Mouse (Mus musculus) frontal cortex, postnatal 36 days (tissue): ENCODE data around the gene Serpinb6a.
"Not testable (repeated sequence)": the region's sequence is repeated elsewhere in the genome, so short reads cannot be mapped to it uniquely, and the experiment has no call there.

Source experiments
- DNase-seq, 2 experiments: peaks; one replicate each; pipeline ENCODE4 v3.0.0; 2022; ENCODE audit warnings: low spot score in 2 of 2

Serpinb6a gene

DNA sequence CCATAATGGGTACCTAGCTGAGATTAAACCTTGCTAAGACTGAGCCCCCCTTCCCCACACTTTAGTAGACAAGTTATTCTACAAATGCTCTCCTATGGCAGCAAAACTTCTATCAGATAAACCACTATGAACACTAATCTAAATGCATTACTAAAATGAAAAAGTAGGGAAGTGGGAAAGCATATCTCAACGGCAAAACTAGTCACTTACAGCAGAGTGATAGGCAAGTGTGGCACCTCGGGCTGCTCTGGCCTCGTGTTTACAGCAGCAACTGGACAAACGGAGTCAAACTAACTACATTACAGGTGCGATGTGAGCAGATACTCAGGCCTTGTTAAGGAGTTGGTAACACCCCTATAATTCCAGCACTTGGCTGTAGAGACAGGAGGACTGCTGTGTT, 13.0 kb downstream of the Serpinb6a start:
- DNase-seq, result no peak

DNA sequence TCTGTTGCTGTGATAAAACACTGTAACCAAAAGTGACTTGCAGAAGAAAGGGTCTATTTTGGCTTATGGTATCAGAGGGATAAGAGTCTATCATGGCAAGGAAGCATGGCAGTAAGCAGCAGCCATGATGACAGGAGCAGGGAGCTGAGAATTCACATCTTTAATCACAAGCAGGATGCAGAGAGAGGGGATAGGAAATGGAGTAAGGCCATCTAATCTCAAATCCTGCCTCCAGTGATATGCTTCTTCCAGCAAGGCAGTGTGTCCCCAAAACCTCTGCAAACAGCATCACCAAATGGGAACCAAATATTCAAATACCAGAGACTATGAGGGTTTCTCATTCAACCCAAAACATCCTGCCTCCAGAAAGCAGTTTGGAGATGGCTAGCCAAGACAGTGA, 36.0 kb downstream of the Serpinb6a start:
- DNase-seq, result no peak

DNA sequence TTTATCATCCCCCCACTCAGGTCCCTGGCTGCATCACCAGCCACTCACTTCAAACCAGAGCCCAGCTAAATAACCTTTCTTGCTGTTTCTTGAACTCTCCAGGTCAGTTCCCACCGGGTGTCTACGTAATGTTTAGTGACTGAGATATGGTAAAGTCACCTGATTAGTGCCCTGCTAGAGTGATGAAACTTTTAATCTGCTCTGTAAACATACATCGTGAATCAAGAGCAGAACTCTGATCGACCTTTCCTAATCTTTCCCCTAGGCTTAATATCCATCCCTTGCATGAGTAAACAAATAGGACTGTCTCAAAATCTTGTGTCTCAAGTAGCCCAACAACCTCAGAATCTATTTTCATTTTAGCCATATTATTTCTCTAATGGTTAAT, 36.6 kb downstream of the Serpinb6a start:
- no peak for DNase-seq

DNA sequence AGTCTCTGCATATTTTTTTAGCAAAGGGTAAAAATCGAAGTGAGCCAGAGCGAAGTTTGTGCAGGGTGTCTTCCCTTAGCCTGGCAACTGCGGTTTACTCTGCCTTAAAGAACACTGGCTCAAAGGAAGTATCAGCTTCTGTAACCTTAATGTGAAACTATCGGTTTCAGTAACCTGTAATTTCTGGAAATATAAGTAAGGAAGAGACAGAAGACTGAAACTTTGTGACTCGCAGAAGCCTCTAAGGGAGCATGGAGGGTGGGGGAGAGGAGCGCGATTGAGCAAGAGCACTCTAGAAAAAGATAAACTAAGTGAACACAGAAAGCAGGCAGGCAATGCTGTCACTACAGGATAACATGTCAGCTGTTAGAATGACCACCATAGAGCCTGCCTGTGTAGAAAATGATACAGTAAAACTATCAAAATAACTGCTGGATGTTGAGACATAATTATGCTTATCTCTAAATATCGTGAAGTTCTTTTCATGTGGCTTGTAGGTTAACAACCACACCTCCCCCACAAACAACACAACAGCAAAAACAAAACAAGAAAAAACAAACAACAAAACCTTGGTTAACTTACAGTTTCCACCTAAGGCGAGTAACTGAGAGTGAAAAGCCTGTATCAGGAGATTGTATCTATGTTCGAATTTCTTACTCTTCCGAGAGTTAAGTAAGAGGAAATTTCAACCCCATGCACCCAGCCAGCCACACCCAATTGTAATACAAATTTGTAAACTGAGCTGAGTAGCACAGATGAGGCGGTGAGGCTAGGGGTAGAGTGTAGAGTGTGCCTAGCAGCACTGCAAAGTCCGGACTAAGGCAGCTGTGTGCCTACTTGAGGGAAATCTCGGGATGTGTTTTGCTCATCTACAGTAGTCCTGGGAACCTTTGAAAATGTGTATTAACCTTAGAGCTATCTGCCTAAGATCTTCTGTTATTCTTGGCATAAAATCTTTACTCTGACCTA, 37.3 kb downstream of the Serpinb6a start:
- no peak for DNase-seq

DNA sequence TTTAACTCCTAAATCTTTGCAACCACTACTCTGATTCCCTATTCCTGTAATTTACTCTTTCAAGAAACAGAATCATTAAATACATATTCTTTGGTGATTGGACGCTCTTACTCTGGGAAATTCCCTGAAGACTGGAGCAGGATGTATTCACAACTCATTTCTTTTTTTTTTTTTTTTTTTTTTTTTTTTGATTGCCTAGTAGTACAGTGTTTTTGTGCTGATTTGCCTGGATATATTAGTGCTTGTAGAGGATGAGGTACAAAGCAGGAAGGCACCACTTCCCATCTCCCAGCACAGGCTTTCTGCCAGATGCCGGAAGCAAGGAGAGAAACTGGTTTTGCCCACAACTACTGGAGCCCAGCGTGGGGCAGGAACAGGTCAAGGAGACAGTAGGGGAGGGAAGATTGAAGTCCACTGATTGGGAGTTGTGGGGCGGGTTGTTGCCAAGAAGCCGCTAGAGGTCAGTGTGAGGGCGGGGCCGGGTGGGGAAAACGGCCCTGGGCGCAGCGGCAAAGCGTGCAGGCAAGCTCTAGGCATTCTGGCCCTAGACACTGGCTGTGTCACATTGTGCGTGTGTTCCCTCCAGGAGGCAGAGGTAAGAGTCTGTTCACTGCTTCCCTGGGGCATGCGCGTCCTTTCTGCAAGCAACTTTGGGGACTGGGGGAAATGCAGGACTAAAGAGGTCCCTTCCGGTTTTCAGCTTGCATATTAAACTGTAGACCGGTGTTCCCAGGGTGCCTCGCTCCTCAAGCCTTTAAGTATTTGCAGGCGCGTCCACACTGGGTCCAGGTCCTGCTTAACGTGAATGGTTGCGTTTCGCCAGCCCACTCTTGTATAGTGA, 38.2 kb downstream of the Serpinb6a start, which contains the start of gene Nqo2:
Gene Nqo2 (plus strand): TSS at position 482 of the 841 bp plus-strand sequence.
- DNase-seq, result peak; percentile 60

DNA sequence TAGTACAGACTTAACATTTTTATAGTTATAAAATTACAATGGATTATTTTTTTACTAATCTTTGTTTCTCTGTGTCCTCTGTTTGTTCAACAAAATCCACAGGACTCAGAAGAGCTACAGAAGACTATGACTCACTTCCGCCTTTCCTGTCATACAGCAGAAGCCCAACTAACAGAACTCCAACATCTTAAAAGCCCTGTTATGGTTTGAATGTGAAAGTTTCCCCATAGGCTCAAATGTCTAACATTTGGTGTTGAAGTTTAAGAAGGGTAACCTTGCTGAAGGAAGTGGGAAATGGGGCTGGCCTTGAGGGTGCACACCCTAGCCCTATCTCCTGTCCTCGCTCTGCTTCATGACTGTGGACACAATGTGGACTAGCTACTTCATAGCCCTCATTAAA, 42.8 kb downstream of the Serpinb6a start:
- DNase-seq, result no peak

DNA sequence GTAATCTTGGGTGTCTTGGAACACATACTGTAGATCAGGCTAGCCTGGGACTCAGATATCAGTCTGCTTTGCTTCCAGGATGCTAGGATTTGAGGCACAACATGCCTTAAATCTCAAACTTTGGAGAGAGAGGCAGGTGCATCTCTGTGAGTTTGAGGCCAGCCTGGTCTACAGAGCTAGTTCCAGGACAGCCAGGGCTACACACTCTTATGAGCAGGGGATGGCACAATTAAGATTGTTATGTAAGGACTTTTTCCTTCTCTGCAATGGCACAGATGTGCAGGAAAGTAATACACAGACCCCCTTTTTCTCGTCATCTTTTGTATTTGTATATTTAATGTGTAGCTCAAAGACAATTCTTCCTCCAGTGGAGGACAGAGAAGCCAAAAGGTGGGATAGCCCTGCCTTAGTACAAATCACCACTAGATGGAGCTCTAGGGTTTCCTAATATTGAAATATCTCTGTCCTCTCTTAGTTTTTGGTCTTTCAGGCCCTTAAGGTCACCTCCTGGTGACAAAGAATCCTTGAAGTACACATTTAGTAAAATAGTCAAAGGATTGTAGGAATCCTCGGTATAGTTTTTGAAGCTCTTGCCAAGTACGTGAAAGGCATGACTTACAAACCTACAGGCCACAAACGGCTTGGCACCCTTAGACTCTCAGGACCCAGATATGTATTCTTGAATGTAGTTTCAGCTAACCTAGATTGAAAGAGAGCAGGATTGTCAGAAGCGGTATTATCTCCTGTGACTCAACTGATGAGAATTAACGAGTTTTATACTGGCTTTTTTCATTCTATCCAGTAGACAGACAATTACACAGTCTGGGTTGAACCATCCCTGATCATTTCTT, 45.8 kb downstream of the Serpinb6a start:
- DNase-seq, result peak in 1 of 2 experiments; percentile 39

DNA sequence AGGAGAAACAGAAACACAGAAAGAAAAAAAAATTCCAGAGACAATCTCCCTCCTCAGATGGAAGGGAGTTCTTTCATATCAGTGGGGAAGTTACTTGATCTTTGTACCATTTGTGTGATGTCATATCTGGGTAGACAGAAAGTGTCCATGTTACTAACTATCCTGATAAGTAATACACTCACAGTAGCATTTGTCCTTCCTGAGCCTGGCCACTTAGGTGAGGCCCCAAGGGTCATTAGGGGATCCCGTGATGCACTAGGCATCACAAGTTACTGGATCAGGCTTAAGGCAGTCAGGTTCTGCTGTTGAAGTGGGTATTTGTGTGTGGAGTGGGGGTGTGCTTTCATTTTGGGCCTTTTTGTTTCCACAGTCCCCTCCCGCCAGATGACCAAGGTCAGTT, 49.6 kb downstream of the Serpinb6a start:
- no peak for DNase-seq

DNA sequence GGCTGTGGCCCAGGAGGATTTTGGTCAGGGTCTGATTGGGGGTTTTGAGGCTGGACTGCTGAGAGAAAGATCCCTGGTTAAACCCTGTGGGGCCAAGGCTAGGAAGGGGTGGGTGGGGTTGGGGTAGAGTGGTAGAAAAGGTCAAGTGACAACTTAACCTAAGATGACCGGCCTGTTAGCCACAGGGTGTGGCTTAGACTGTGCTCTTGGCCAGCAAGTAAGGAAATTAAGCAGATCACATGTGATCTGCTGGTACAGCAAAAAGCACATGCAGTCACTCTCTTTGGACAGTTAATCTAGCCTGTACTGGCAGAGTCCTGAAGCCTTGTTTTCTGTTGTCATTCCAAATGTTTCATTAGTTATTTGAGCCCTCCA, 50.5 kb downstream of the Serpinb6a start:
- no peak for DNase-seq

DNA sequence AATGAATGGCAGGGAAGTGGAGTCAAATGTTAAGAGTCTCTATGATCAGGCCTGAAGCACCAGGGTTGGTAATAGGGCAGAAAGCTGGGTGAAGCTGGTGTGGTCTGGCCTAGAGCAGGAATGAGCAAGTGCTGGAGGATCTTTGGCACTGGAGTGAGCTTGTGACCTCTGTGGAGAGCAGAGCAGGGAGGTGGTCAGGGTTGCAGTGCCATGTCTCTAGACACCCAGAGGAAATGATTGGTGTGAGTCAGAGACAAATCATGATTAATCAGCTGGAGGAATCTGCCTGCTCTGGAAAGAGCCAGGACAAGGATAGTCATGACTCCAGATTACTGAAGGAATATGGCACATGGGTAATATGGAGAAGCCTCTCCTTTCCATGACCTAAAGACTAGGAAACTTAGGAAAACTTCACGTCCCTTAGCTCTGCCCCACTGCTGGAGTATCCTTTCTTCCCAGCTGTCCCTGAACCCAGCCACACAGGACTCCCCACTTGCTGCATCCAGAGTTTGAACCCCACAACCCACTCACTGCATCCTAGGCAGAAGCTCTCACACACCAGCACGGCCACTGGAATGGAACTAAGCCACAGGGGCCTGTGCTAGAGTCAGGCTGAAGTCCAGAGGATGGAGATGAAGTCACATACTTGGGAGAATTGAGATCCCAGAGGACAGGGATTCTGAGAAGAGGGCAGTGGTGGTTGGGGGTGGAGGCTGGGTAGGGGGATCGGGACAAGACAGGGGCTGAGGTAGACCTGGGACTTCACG, 51.1 kb downstream of the Serpinb6a start:
- DNase-seq, result no peak

DNA sequence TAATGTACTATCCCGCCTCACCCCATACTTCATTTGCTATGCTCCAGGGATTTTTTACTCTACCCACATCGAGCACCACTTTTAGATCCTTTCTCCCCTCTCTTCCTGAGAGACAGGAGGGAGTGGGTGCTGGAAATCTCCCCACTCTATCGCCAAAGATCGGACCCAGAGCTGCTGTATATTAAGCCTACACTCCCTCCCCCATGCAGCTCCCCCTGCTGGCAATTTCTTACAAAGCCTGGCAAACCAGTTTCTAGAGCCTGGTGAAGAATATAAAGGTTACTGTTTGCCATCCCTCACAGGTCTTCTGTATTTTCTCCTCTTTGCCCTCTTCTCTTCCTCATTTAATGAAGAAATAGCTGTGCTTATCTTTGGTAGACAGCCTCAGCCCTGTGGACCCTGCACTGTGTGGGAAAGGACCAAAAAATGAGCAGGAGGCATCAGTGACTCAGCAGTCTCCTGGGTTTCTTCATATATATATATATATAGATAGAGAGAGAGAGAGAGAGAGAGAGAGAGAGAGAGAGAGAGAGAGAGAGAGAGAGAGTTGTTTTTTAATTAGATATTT, 60.3 kb downstream of the Serpinb6a start:
- DNase-seq, result peak; percentile 34 to 35

DNA sequence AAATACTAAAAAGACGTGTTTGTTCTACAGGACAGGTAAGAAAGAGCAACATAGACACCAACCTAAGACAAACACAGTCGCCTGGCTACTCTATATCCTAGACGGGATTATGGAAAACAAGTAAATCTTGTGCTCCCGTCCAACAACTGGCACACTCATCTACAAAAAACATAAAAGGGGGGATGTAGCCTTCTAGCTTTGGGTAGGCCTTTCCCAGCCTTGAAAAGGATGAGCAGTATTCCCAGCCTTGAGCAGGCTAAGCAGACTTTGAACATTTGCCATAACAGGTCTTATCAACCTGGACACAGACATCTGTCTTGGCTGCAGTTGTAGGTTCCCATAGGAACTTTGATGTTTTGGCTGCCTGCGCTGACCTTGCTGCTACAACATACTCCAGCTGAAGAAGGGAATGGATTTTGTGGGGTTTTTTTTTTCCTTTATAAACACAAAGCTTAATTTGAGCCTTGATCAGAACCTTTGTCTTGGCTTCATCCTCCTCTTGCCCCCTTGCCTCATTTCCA, 61.2 kb downstream of the Serpinb6a start:
- no peak for DNase-seq

DNA sequence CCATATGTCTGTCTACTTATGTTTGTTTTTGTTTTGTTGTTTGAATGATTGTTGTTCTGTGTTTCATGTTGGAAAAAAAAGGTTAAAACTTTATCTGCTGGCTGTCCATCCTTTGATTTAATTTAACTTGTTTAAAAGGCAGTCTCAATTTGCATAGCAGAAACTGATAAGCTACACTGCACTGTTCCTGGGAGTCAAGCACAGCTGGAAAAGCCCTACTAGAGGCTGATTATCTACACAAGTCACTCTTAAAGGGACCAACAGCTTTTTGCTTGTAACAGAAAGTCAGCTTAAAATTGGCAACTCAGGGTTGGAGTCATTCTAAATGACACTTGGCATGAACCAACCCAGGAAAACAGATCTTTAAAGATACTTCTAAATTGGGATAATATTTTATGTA, 65.0 kb downstream of the Serpinb6a start:
- DNase-seq, result not testable (repeated sequence)

DNA sequence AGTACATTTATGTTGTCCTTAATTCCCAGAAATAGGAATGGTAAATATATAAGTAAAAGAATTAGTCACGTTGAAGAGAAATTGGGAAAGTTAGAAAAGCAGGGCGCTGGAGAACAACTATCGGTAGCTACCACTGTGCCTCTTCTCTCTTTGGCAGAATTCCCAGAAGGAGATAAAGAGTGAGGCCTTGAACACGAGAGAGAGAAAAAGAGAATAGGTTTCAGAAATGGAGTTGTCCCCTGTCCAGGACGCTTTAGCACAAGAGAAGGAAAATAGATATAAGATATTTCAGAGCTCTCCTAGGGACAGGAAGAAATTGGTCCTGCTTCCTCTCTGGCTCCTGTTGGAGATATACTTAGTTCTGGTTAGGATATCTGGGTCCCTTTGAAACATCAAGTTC, 65.4 kb downstream of the Serpinb6a start:
- DNase-seq, result no peak

DNA sequence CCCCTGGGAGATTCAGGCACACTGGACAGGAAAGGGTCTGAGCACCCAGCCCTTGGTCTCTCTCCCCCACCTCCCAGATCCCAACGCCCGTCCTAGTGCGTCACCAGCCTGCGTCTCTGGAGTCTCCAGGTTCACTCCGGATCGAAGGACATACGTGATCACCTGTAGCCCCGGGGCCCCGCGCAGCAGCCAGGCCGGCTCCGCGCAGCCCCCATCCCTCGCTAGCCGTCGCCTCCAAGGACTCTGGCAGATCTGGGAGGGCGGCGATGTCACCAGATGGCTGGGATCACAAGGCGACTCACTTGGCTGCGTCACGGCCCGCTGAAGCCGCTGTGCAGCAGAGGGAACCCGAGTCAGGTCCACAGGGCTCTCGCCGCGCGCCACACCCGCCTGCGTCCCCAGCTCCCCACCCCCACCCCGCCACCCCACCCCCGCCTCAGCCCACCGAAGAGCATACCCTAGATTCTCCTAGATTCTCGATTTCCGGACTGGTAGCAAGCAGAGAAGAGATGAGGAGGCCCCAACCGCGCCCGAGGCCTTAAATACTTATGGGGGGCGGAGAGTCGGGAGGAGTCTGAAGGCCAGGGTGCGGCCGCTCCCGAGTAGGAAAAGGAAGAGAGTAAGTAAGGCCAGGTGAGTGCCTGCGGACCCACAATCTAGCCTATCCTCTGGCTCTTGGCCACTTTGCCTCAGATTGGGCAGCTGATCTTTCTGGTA, 67.0 kb downstream of the Serpinb6a start:
- DNase-seq, result peak; percentile 59 to 70

DNA sequence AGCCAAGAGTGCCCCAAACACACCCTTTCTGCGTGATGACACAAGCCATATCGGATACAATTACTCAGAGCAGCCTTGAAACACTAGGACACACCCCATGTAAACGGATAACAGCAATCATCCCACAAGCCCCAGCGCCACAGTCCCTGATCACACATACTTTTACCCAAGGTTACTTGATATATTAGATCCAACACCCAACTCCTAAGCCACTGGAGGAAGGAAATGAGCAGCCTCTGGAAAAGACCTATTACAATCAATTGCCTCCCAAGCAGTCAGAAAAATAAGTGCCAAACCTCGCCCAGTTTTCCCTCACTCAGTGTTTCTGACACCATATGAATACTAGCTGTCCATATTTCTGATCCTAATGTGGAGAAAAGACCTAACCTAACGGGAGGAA, 67.9 kb downstream of the Serpinb6a start:
- no peak for DNase-seq

DNA sequence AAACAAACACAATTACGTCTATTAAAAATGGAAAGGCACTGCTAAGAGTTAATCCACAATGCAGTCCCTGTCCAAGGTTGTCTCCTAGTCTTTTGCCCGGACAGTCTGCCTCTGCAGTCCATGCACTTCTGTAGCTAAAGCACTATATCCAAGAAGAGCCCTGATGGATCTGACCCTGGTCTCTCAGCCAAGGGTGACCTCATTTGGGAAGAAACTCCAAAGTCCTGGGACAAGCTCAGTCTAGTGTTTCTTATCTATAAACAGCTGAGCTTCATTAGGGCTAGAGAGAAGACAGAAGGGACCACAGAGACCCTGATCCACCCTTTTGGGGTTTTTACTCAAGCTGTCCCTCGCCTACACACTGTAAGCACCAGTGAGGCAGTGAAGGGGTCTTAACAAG, 71.7 kb downstream of the Serpinb6a start:
- no peak for DNase-seq

DNA sequence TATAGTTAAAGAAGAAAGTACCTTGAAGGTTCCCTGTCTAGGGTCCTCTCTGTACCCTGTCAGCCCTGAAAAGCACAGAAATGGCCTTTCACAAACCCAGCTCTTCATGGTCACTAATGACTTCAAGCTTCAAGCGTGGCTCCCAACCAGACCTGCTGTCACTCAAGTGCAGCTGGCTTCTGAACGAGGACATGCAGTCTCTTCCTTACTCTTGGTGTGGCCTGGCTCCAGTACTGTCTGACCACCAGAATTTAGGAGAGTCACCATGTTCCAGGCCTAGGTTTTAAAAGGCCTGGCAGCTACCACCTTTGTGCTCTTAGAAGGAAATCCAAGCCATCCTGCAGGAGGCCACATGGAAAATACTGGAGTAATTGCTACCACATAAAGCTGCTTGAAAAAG, 72.3 kb downstream of the Serpinb6a start:
- no peak for DNase-seq

DNA sequence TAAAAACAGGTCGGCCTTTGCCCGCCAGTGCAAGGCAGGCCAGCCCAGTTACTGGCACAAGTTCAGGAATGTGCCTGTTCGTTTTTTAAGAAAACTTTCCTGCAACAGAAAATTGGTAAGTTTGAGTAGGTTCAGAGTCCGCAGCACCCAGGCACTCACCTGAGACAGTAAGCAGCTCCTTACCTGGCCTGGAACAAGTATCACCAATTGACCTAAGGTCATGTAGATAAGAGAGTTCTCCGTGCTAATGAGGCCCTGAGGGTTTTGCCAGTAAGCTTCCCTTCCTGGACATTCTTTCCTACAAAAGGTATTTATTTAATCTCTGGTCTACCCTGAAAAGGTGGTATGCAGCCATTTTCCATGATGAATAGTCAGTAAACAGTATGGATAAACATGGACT, 80.9 kb downstream of the Serpinb6a start:
- no peak for DNase-seq

DNA sequence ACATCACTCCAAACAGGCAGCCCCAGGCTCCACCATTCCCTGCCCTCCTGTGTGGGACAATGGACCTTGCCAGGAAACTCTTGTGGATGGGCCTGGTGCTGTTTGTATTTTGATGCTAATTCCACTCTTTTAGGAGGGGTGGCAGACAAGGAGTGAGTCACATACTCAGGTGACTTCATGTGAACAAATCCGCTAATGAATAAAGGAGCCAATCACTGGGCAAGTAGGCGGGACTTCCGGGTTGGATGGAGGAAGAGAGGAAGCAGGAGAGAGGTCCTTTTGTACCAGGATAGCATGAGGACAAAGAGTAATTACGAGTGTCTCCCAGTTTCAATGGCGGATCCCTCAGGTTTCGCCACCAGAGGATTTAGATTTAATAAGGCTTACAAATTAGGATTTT, 81.6 kb downstream of the Serpinb6a start:
- DNase-seq, result no peak
